Mouse (Mus musculus) hematopoietic stem cell, adult 5-6 weeks (primary cell): ENCODE measurements around the gene B3glct. TPM values are rescaled to one million over a fixed set of nuclear protein-coding genes. Genes with fewer than 3 reads are reported as not detected.

Source experiments
- ATAC-seq, 2 experiments: fragments of 125-278 bp in 1 of 2; replicated peaks in 1 of 2; 2 replicates each; pipeline ENCODE4 v1.8.0; 2016 to 2017; ENCODE audit warnings: inconsistent platforms in 2 of 2, mild to moderate bottlenecking in 2 of 2, moderate number of reproducible peaks in 2 of 2, low read depth in 1 of 2, moderate TSS enrichment in 1 of 2; ENCODE audit not compliant: low FRiP score in 2 of 2, poor library complexity in 2 of 2, severe bottlenecking in 2 of 2, insufficient read depth in 1 of 2, low TSS enrichment in 1 of 2
- total RNA-seq: library from RNA; stranded (forward); fragments of 172-1452, 232-1000 nt; gene quantifications from 2 replicates; pipeline ENCODE4 v1.2.3, GENCODE M21; 2017

The B3glct gene
- total RNA-seq, 1 experiment from 2014 or later = 7.9 TPM

GRCm38 (mm10) chr5:149658741-149659413, 19.2 kb upstream of the B3glct start:
- no peak for ATAC-seq

GRCm38 (mm10) chr5:149659414-149659780, 18.6 kb upstream of the B3glct start:
- ATAC-seq = no peak; a peak in 1 of 4 replicates

GRCm38 (mm10) chr5:149661428-149661827, 16.6 kb upstream of the B3glct start:
- no peak for ATAC-seq

- ATAC-seq = no peak
These were observed 15.1 kb upstream of the B3glct start for GRCm38 (mm10) chr5:149662980-149663379.

- ATAC-seq = no peak
These were observed 14.6 kb upstream of the B3glct start for GRCm38 (mm10) chr5:149663417-149663816.

GRCm38 (mm10) chr5:149677196-149677595, 834 bp upstream of the B3glct start:
- no peak for ATAC-seq

- peak in 1 of 2 experiments; percentile 1; a peak in 1 of 4 replicates for ATAC-seq
These were observed 939 bp downstream of the B3glct start for GRCm38 (mm10) chr5:149678990-149679348.

GRCm38 (mm10) chr5:149679362-149679761, 1.3 kb downstream of the B3glct start:
- ATAC-seq = no peak

- no peak for ATAC-seq
These were observed 1.9 kb downstream of the B3glct start for GRCm38 (mm10) chr5:149679886-149680285.

GRCm38 (mm10) chr5:149680946-149681345, 2.9 kb downstream of the B3glct start:
- ATAC-seq = no peak

GRCm38 (mm10) chr5:149689860-149690259, 11.8 kb downstream of the B3glct start:
- peak in 1 of 2 experiments; percentile 29; a peak in 1 of 4 replicates for ATAC-seq

- no peak for ATAC-seq
These were observed 14.5 kb downstream of the B3glct start for GRCm38 (mm10) chr5:149692548-149692947.

- ATAC-seq = no peak
These were observed 15.2 kb downstream of the B3glct start for GRCm38 (mm10) chr5:149693200-149693599.

GRCm38 (mm10) chr5:149693968-149694367, 15.9 kb downstream of the B3glct start:
- ATAC-seq = no peak

- ATAC-seq = no peak
These were observed 17.2 kb downstream of the B3glct start for GRCm38 (mm10) chr5:149695077-149695750.

- no peak for ATAC-seq
These were observed 24.7 kb downstream of the B3glct start for GRCm38 (mm10) chr5:149702770-149703169.

GRCm38 (mm10) chr5:149711545-149711944, 33.5 kb downstream of the B3glct start:
- no peak for ATAC-seq

GRCm38 (mm10) chr5:149713170-149713774, 35.2 kb downstream of the B3glct start:
- peak in 1 of 2 experiments; percentile 42; a peak in 1 of 4 replicates for ATAC-seq
